Mouse (Mus musculus) gonadal fat pad, adult 2 months (tissue): ENCODE results near the gene Scap. TPM values are rescaled to one million over a fixed set of nuclear protein-coding genes. Genes with fewer than 3 reads are reported as not detected.

Source experiments
- DNase-seq: peaks from one replicate; pipeline ENCODE4 v3.0.0-alpha.2; 2012; ENCODE audit warnings: low read depth
- polyA plus RNA-seq: library from polyadenylated mRNA; depleted of rRNA; stranded (reverse); fragments of >200 nt; gene quantifications from 2 replicates; pipeline ENCODE4 v1.2.3, GENCODE M21; 2012; rRNA removed

The Scap gene
- polyA plus RNA-seq: 37.9 and 50.3 TPM in 2 replicates

GRCm38 (mm10) chr9:110333135-110333895, at the start of gene Scap:
Scap (plus strand) TSS chr9:110333288.
- no peak for DNase-seq

GRCm38 (mm10) chr9:110284075-110284697, 48.9 kb upstream of the Scap start:
- no peak for DNase-seq

- no peak for DNase-seq
These were observed 45.7 kb upstream of the Scap start for GRCm38 (mm10) chr9:110287321-110287924.

GRCm38 (mm10) chr9:110293254-110293718, 39.8 kb upstream of the Scap start:
- DNase-seq: no peak

GRCm38 (mm10) chr9:110293873-110294415, 39.1 kb upstream of the Scap start:
- no peak for DNase-seq

- no peak for DNase-seq
These were observed 38.3 kb upstream of the Scap start for GRCm38 (mm10) chr9:110294786-110295185.

- no peak for DNase-seq
These were observed 36.0 kb upstream of the Scap start for GRCm38 (mm10) chr9:110296867-110297627.

- DNase-seq: no peak
These were observed 28.6 kb upstream of the Scap start for GRCm38 (mm10) chr9:110304516-110304915.

GRCm38 (mm10) chr9:110304969-110305651, 28.0 kb upstream of the Scap start, which contains the start of gene Elp6:
Elp6 (plus strand) TSS chr9:110305173.
- no peak for DNase-seq

- peak; percentile 97 for DNase-seq
These were observed 26.7 kb upstream of the Scap start for GRCm38 (mm10) chr9:110306371-110306770.

- DNase-seq: peak; percentile 93
These were observed 18.4 kb upstream of the Scap start for GRCm38 (mm10) chr9:110314706-110315105.

- no peak for DNase-seq
These were observed 17.7 kb upstream of the Scap start for GRCm38 (mm10) chr9:110315410-110315809.

- no peak for DNase-seq
These were observed 17.2 kb upstream of the Scap start for GRCm38 (mm10) chr9:110315904-110316303.

- DNase-seq: no peak
These were observed 16.6 kb upstream of the Scap start for GRCm38 (mm10) chr9:110316503-110316902.

- DNase-seq: no peak
These were observed 12.3 kb upstream of the Scap start for GRCm38 (mm10) chr9:110320769-110321168.

GRCm38 (mm10) chr9:110322972-110323371, 10.1 kb upstream of the Scap start:
- no peak for DNase-seq

GRCm38 (mm10) chr9:110324181-110324580, 8.9 kb upstream of the Scap start:
- DNase-seq: no peak

GRCm38 (mm10) chr9:110328178-110328577, 4.9 kb upstream of the Scap start:
- no peak for DNase-seq

GRCm38 (mm10) chr9:110328946-110329630, 4.0 kb upstream of the Scap start:
- no peak for DNase-seq

- no peak for DNase-seq
These were observed 3.4 kb upstream of the Scap start for GRCm38 (mm10) chr9:110329655-110330054.
